Mouse (Mus musculus) forebrain, embryonic 10.5 days (tissue): Measurements from ENCODE around the gene Wdr5. TPM values are rescaled to one million over a fixed set of nuclear protein-coding genes. Genes with fewer than 3 reads are reported as not detected.

Source experiments
- polyA plus RNA-seq: library from polyadenylated mRNA; unstranded; fragments of >200 nt; fragmentation: Nextera tagmentation; extraction: Ambion mirVana; gene quantifications from 2 replicates; pipeline ENCODE4 v1.2.1, GENCODE M21; 2016

The Wdr5 gene
- polyA plus RNA-seq, 1 experiment from 2014 or later, result 89.0 TPM

Other genes starting within 250 kb of the Wdr5 start
- gene Vav2, start 88.1 kb upstream of the Wdr5 start, polyA plus RNA-seq, result 11.5 and 11.8 TPM in 2 replicates
- gene Brd3os, start 72.8 kb upstream of the Wdr5 start, polyA plus RNA-seq, result 10.2 and 11.0 TPM in 2 replicates
- 152 and 160 TPM in 2 replicates for gene Brd3, start 7.5 kb upstream of the Wdr5 start, polyA plus RNA-seq
- gene Rxra, start 161.3 kb downstream of the Wdr5 start, polyA plus RNA-seq, result 7.7 and 7.8 TPM in 2 replicates